8 mouse cellular contexts compared by ENCODE assay signal in the genomic region with DNA sequence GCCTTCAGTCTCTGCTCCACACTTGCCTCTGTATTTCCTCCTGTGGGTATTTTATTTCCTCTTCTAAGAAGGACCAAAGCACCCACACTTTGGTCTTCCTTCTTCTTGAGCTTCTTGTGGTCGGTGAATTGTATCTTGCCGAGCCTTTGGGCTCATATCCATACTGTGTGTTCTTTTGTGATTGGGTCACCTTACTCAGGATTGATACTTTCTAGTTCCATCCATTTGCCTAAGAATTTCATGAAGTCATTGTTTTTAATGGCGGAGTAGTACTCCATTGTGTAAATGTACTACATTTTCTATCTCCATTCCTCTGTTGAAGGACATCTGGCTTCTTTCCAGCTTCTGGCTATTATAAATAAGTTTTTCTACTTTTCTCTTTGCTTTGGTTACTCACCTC. TPM values are rescaled to one million over a fixed set of nuclear protein-coding genes. Genes with fewer than 3 reads are reported as not detected.
DNase-seq lines count a peak whose midpoint lies in the region; ATAC-seq and TF ChIP-seq lines count a peak whose summit lies in the region.

No protein-coding gene starts in this region.

- no peaks in the 10 kb centered on the region for H3K4me1 ChIP-seq in heart, embryonic 11.5 days (ENCODE audit: control insufficient read depth, insufficient read depth, low read length)
- H3K4me1 ChIP-seq in bone marrow, adult 2 months (ENCODE audit: control insufficient read depth, insufficient read depth, low read length), result peaks cover 6% of the 10 kb centered on the region
- H3K4me1 ChIP-seq in hindbrain, embryonic 11.5 days (replicated peaks; ENCODE audit: control insufficient read depth, insufficient read depth, low read length), result 0 out of 2 replicates have a peak, but pooled peaks cover 2% of the 10 kb centered on the region
- H3K4me1 ChIP-seq in midbrain, embryonic 10.5 days, result peaks cover 13% of the 10 kb centered on the region

- no peak for DNase-seq in heart, adult 9 months (ENCODE audit: low spot score in 2 of 2)
- no peak for DNase-seq in hindbrain, embryonic 11.5 days (ENCODE audit: low spot score)
- no peak for DNase-seq in midbrain, embryonic 10.5 days (ENCODE audit: low spot score)
- no peak for DNase-seq in yolk sac, embryonic 10.5 days (ENCODE audit: low spot score)
- DNase-seq in layer of hippocampus, adult 8-10 months (ENCODE audit: low spot score in 2 of 2), result no peak
- DNase-seq in frontal cortex, postnatal 10 days (ENCODE audit: low spot score in 2 of 2), result no peak

- peak overlapping the region; percentile 72 for H3K4me3 ChIP-seq in heart, embryonic 11.5 days (ENCODE audit: low read depth, low read length)
- no peak overlapping the region for H3K4me3 ChIP-seq in bone marrow, adult 2 months (replicated peaks; ENCODE audit: control insufficient read depth, low read depth, low read length)
- peak overlapping the region; percentile 55 for H3K4me3 ChIP-seq in hindbrain, embryonic 11.5 days (ENCODE audit: low read depth, low read length)
- H3K4me3 ChIP-seq in midbrain, embryonic 10.5 days, result peak overlapping the region; percentile 66

- H3K27ac ChIP-seq in heart, embryonic 11.5 days (ENCODE audit: low read depth, low read length), result peak overlapping the region; percentile 57; the same call in 1 of the 2 replicates
- peak overlapping the region; percentile 25; the same call in 1 of the 2 replicates for H3K27ac ChIP-seq in bone marrow, adult 2 months (ENCODE audit: control insufficient read depth, insufficient read depth, low read depth, low read length, poor library complexity)
- H3K27ac ChIP-seq in hindbrain, embryonic 11.5 days (ENCODE audit: low read depth, low read length), result no peak overlapping the region
- peak overlapping the region; percentile 88 for H3K27ac ChIP-seq in midbrain, embryonic 10.5 days (replicated peaks)

- 12% methylated on average over 3 of the region's 3 CpGs for WGBS in heart, embryonic 11.5 days (ENCODE audit: insufficient replicate concordance)
- WGBS in bone marrow, adult 2 months, result 2% methylated on average over 3 of the region's 3 CpGs
- 37% methylated on average over 3 of the region's 3 CpGs for WGBS in hindbrain, embryonic 11.5 days
- WGBS in midbrain, embryonic 10.5 days, result 24% methylated on average over 3 of the region's 3 CpGs

- no peaks in the 10 kb centered on the region for H3K27me3 ChIP-seq in heart, embryonic 11.5 days (ENCODE audit: control insufficient read depth, insufficient read depth, low read length)
- H3K27me3 ChIP-seq in hindbrain, embryonic 11.5 days (ENCODE audit: control insufficient read depth, insufficient read depth, low read length), result no peaks in the 10 kb centered on the region
- H3K27me3 ChIP-seq in midbrain, embryonic 10.5 days (ENCODE audit: low read depth, poor library complexity, severe bottlenecking), result no peaks in the 10 kb centered on the region

- H3K4me2 ChIP-seq in heart, embryonic 11.5 days, result peak overlapping the region; percentile 79
- H3K4me2 ChIP-seq in hindbrain, embryonic 11.5 days (replicated peaks; ENCODE audit: low read depth, low read length), result peak overlapping the region; percentile 46

- no peak for TF ChIP-seq CTCF in bone marrow, adult 2 months (IDR thresholded peaks at IDR 0.05; ENCODE audit: control insufficient read depth, insufficient read depth, low read length)

- no peaks in the 10 kb centered on the region for H3K36me3 ChIP-seq in heart, embryonic 11.5 days (ENCODE audit: control insufficient read depth, insufficient read depth, low read length)
- no peaks in the 10 kb centered on the region for H3K36me3 ChIP-seq in hindbrain, embryonic 11.5 days (ENCODE audit: control insufficient read depth, insufficient read depth, low read length)
- no peaks in the 10 kb centered on the region for H3K36me3 ChIP-seq in midbrain, embryonic 10.5 days

- TF ChIP-seq POLR2A in bone marrow, adult 2 months (IDR thresholded peaks at IDR 0.05; ENCODE audit: borderline replicate concordance, control insufficient read depth, low read depth, low read length), result no peak

- no peaks in the 10 kb centered on the region for H3K9me3 ChIP-seq in heart, embryonic 11.5 days (replicated peaks; ENCODE audit: control insufficient read depth, low read length)
- H3K9me3 ChIP-seq in hindbrain, embryonic 11.5 days (ENCODE audit: control insufficient read depth, low read length), result no peaks in the 10 kb centered on the region
- no peaks in the 10 kb centered on the region for H3K9me3 ChIP-seq in midbrain, embryonic 10.5 days (replicated peaks)

- no peak for ATAC-seq in heart, embryonic 11.5 days (replicated peaks; ENCODE audit: insufficient number of reproducible peaks, low FRiP score, low TSS enrichment)
- ATAC-seq in hindbrain, embryonic 11.5 days (ENCODE audit: low FRiP score), result peak; percentile 58

- H3K9ac ChIP-seq in heart, embryonic 11.5 days (ENCODE audit: low read depth, low read length), result no peak overlapping the region
- no peak overlapping the region for H3K9ac ChIP-seq in hindbrain, embryonic 11.5 days (ENCODE audit: low read depth, low read length)

RNA-seq across cellular contexts. Expression of a gene that starts 0.4 kb away (rescaled TPM):
- 33.4 and 35.3 TPM in 2 replicates for polyA plus RNA-seq in heart, embryonic 11.5 days (2014; fragmentation: Nextera tagmentation; extraction: Ambion mirVana)
- polyA plus RNA-seq in bone marrow, adult 2 months (2011; ENCODE audit: insufficient read depth, insufficient read length, low replicate concordance, missing spikeins), result 2.2 and 8.8 TPM in 2 replicates
- 31.0 and 32.7 TPM in 2 replicates for polyA plus RNA-seq in hindbrain, embryonic 11.5 days (2014; fragmentation: Nextera tagmentation; extraction: Ambion mirVana)
- polyA plus RNA-seq in midbrain, embryonic 10.5 days (2016; fragmentation: Nextera tagmentation; extraction: Ambion mirVana), result 23.2 and 26.7 TPM in 2 replicates
- 10 to 100 TPM; 17.0 to 22.7 (median 18.2) TPM for total RNA-seq in layer of hippocampus, adult 8-10 months (2022)

RNA-seq across cellular contexts. Expression of a gene that starts 26.9 kb away (rescaled TPM):
- polyA plus RNA-seq in heart, embryonic 11.5 days (2014; fragmentation: Nextera tagmentation; extraction: Ambion mirVana), result 13.9 and 15.0 TPM in 2 replicates
- polyA plus RNA-seq in bone marrow, adult 2 months (2011; ENCODE audit: insufficient read depth, insufficient read length, low replicate concordance, missing spikeins), result 12.6 and 15.8 TPM in 2 replicates
- 12.4 and 12.9 TPM in 2 replicates for polyA plus RNA-seq in hindbrain, embryonic 11.5 days (2014; fragmentation: Nextera tagmentation; extraction: Ambion mirVana)
- 12.0 and 12.9 TPM in 2 replicates for polyA plus RNA-seq in midbrain, embryonic 10.5 days (2016; fragmentation: Nextera tagmentation; extraction: Ambion mirVana)
- total RNA-seq in layer of hippocampus, adult 8-10 months (2022), result 10 to 100 TPM; 40.3 to 42.9 (median 42.1) TPM
